Mouse (Mus musculus): ENCODE measurements around the gene Kifc3.
"Not testable (repeated sequence)": the region's sequence is repeated elsewhere in the genome, so short reads cannot be mapped to it uniquely, and the experiment has no call there.

The Kifc3 gene

GRCm38 (mm10) chr8:95202056-95202570 is 499 bp downstream of the Kifc3 start:
- no peak for DNase-seq (ENCODE audit: low read depth)

- DNase-seq (ENCODE audit: low read depth), result no peak
Measured at GRCm38 (mm10) chr8:95201491-95201890, 1.1 kb downstream of the Kifc3 start.

GRCm38 (mm10) chr8:95200001-95200405 is 2.6 kb downstream of the Kifc3 start:
- peak; percentile 16 for DNase-seq (ENCODE audit: low read depth)

- no peak for DNase-seq (ENCODE audit: low read depth)
Measured at GRCm38 (mm10) chr8:95195728-95196127, 6.9 kb downstream of the Kifc3 start.

GRCm38 (mm10) chr8:95191497-95192175 is 11.0 kb downstream of the Kifc3 start:
- DNase-seq (ENCODE audit: low read depth), result peak; percentile 52

- no peak for DNase-seq (ENCODE audit: low read depth)
Measured at GRCm38 (mm10) chr8:95187579-95187978, 15.0 kb downstream of the Kifc3 start.

- DNase-seq (ENCODE audit: low read depth), result no peak
Measured at GRCm38 (mm10) chr8:95185891-95186513, 16.6 kb downstream of the Kifc3 start.

GRCm38 (mm10) chr8:95185104-95185503 is 17.5 kb downstream of the Kifc3 start:
- no peak for DNase-seq (ENCODE audit: low read depth)

- DNase-seq (ENCODE audit: low read depth), result no peak
Measured at GRCm38 (mm10) chr8:95184171-95184570, 18.4 kb downstream of the Kifc3 start.

- no peak for DNase-seq (ENCODE audit: low read depth)
Measured at GRCm38 (mm10) chr8:95181850-95182249, 20.8 kb downstream of the Kifc3 start.

GRCm38 (mm10) chr8:95178191-95178590 is 24.4 kb downstream of the Kifc3 start:
- no peak for DNase-seq (ENCODE audit: low read depth)

- DNase-seq (ENCODE audit: low read depth), result no peak
Measured at GRCm38 (mm10) chr8:95176985-95177384, 25.6 kb downstream of the Kifc3 start.

GRCm38 (mm10) chr8:95175808-95176207 is 26.8 kb downstream of the Kifc3 start:
- DNase-seq (ENCODE audit: low read depth), result no peak

- no peak for DNase-seq (ENCODE audit: low read depth)
Measured at GRCm38 (mm10) chr8:95175306-95175705, 27.3 kb downstream of the Kifc3 start.

- peak; percentile 41 for DNase-seq (ENCODE audit: low read depth)
Measured at GRCm38 (mm10) chr8:95172433-95172832, 30.2 kb downstream of the Kifc3 start.

GRCm38 (mm10) chr8:95167726-95168125 is 34.9 kb downstream of the Kifc3 start:
- DNase-seq (ENCODE audit: low read depth), result no peak

- no peak for DNase-seq (ENCODE audit: low read depth)
Measured at GRCm38 (mm10) chr8:95166400-95166799, 36.2 kb downstream of the Kifc3 start.

GRCm38 (mm10) chr8:95165923-95166322 is 36.7 kb downstream of the Kifc3 start:
- peak; percentile 61 for DNase-seq (ENCODE audit: low read depth)

- no peak for DNase-seq (ENCODE audit: low read depth)
Measured at GRCm38 (mm10) chr8:95164469-95164868, 38.1 kb downstream of the Kifc3 start.

GRCm38 (mm10) chr8:95163969-95164368 is 38.6 kb downstream of the Kifc3 start:
- not testable (repeated sequence) for DNase-seq (ENCODE audit: low read depth)

GRCm38 (mm10) chr8:95162785-95163184 is 39.8 kb downstream of the Kifc3 start:
- no peak for DNase-seq (ENCODE audit: low read depth)

- no peak for DNase-seq (ENCODE audit: low read depth)
Measured at GRCm38 (mm10) chr8:95159344-95159743, 43.3 kb downstream of the Kifc3 start.

GRCm38 (mm10) chr8:95158654-95159053 is 44.0 kb downstream of the Kifc3 start:
- DNase-seq (ENCODE audit: low read depth), result no peak

- DNase-seq (ENCODE audit: low read depth), result no peak
Measured at GRCm38 (mm10) chr8:95157145-95157544, 45.5 kb downstream of the Kifc3 start.

Data from NIH3T3 (cell line).